Mouse (Mus musculus) heart, adult 8-10 months (tissue): Measurements from ENCODE around the gene Fuk. TPM values are rescaled to one million over a fixed set of nuclear protein-coding genes. Genes with fewer than 3 reads are reported as not detected.
"Not testable (repeated sequence)": the region's sequence is repeated elsewhere in the genome, so short reads cannot be mapped to it uniquely, and the experiment has no call there.

Experiments used
- DNase-seq: peaks from one replicate; pipeline ENCODE4 v3.0.0; 2022; ENCODE audit warnings: low spot score
- total RNA-seq, 4 experiments: library from RNA; stranded (reverse); gene quantifications; 2 replicates each; pipeline ENCODE4 v1.2.4; 2022

The Fuk gene
- total RNA-seq, 4 experiments from 2014 or later = 4.5 to 5.4 (median 4.6) TPM

- peak; percentile 88 for DNase-seq
These were observed 17.2 kb upstream of the Fuk start, which contains the start of gene St3gal2 for GRCm38 (mm10) chr8:110919341-110920031. St3gal2 (plus strand) TSS chr8:110919922.

GRCm38 (mm10) chr8:110918460-110918859 is 16.2 kb upstream of the Fuk start:
- DNase-seq = no peak

- DNase-seq = no peak
These were observed 15.7 kb upstream of the Fuk start for GRCm38 (mm10) chr8:110918027-110918426.

- DNase-seq = no peak
These were observed 15.1 kb upstream of the Fuk start for GRCm38 (mm10) chr8:110917415-110917814.

GRCm38 (mm10) chr8:110911576-110912570 is 9.6 kb upstream of the Fuk start:
- DNase-seq = no peak

GRCm38 (mm10) chr8:110909850-110910249 is 7.6 kb upstream of the Fuk start:
- DNase-seq = not testable (repeated sequence)

GRCm38 (mm10) chr8:110906682-110907081 is 4.4 kb upstream of the Fuk start:
- no peak for DNase-seq

- DNase-seq = no peak
These were observed 3.1 kb upstream of the Fuk start for GRCm38 (mm10) chr8:110905404-110905803.

- DNase-seq = no peak
These were observed 284 bp upstream of the Fuk start for GRCm38 (mm10) chr8:110902579-110902965.

GRCm38 (mm10) chr8:110901056-110901455 is 1.2 kb downstream of the Fuk start:
- no peak for DNase-seq

GRCm38 (mm10) chr8:110897495-110897894 is 4.8 kb downstream of the Fuk start:
- DNase-seq = no peak

- no peak for DNase-seq
These were observed 6.5 kb downstream of the Fuk start for GRCm38 (mm10) chr8:110895812-110896211.

GRCm38 (mm10) chr8:110895254-110895653 is 7.0 kb downstream of the Fuk start:
- DNase-seq = no peak

- no peak for DNase-seq
These were observed 7.4 kb downstream of the Fuk start for GRCm38 (mm10) chr8:110894851-110895250.

- no peak for DNase-seq
These were observed 9.4 kb downstream of the Fuk start for GRCm38 (mm10) chr8:110892913-110893312.

- no peak for DNase-seq
These were observed 10.2 kb downstream of the Fuk start for GRCm38 (mm10) chr8:110892040-110892439.

- DNase-seq = no peak
These were observed 12.3 kb downstream of the Fuk start for GRCm38 (mm10) chr8:110889904-110890470.

GRCm38 (mm10) chr8:110888860-110889259 is 13.4 kb downstream of the Fuk start:
- DNase-seq = no peak

- DNase-seq = no peak
These were observed 13.8 kb downstream of the Fuk start for GRCm38 (mm10) chr8:110888441-110888840.

GRCm38 (mm10) chr8:110887551-110887950 is 14.7 kb downstream of the Fuk start:
- DNase-seq = no peak

- no peak for DNase-seq
These were observed 15.7 kb downstream of the Fuk start for GRCm38 (mm10) chr8:110886634-110887033.

GRCm38 (mm10) chr8:110883824-110884223 is 18.5 kb downstream of the Fuk start:
- DNase-seq = no peak
